Mouse (Mus musculus): ENCODE measurements at regions not wholly inside any gene's neighbourhood (a gene's known extent, or its start where the extent isn't known, plus 50 kb on each side); places are given as distances from the start of the nearest gene placed in this dataset.

- Histone ChIP-seq H3K9me3 (peaks cover 14% of the 10 kb centered on the region), H3K9ac (no peak overlapping the region), H3K36me3 (no peaks in the 10 kb centered on the region), H3K4me3 (no peak overlapping the region), H3K27me3 (no peaks in the 10 kb centered on the region), H3K27ac (replicated peaks) (no peak overlapping the region), H3K4me1 (replicated peaks) (no peaks in the 10 kb centered on the region), H3K4me2 (no peak overlapping the region)
- WGBS: 91% methylated on average over 11 of the region's 11 CpGs
- ATAC-seq (ENCODE audit: low read depth): no peak
Observed at GRCm38 (mm10) chr3:101181958-101182357, 71.9 kb upstream of the Ptgfrn start.

- Histone ChIP-seq H3K9ac (no peak overlapping the region), H3K4me2 (no peak overlapping the region), H3K27me3 (no peaks in the 10 kb centered on the region), H3K9me3 (peaks cover 6% of the 10 kb centered on the region), H3K4me1 (replicated peaks) (no peaks in the 10 kb centered on the region), H3K27ac (replicated peaks) (no peak overlapping the region), H3K36me3 (no peaks in the 10 kb centered on the region), H3K4me3 (no peak overlapping the region)
- no peak for ATAC-seq (ENCODE audit: low read depth)
- 93% methylated on average over 6 of the region's 6 CpGs for WGBS
Observed at GRCm38 (mm10) chr3:101173954-101174353, 63.9 kb upstream of the Ptgfrn start.

DNA sequence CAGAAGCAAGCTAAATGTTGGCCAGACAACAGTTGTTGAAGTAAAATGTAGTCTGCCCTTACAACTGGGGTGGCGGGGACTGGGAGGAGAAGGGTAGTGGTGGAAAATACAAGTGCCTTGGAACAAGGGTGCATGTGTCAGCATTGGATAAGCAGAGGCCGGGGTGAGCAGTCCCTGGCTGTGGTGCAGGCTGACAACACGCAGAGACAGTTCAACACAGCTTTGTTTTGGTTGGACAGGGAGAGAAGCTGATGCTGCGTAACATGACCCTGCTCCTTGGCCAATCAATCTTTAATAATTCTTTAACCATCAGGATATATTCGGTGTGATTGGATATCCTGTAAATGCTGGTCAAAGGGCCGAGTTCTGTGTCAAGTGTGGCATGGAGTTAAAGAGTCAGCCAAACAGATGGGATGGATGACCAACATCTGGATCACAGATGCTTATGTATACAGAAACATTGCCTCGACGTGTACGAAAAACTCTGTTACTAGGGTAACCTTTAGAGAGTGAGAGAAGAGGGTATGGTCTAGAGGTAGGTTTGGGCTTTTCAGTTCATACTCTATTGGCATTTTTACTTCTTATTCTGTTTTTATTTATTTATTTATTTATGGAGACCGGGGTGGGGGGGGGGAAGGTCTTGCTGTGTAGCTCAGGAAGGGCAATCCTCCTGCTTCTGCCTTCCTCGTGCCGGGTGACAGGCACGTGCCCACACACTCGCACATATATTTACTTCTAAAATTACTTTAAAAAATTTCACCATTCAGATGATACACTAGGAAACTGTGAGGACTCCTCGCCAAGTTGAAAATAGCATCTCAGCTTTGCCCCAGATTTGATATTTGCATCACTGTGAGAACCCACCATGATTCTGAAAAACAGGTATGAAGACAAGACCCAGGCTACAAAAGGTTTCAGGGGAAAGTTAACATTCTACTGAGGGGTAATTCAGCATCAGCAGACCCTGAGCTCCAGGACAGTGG, 60.2 kb upstream of the Ptgfrn start:
- 85% methylated on average over 15 of the region's 15 CpGs for WGBS

GRCm38 (mm10) chr3:101167026-101167425, 56.9 kb upstream of the Ptgfrn start:
- no peaks in the 10 kb centered on the region for H3K36me3 ChIP-seq
- H3K27me3 ChIP-seq: no peaks in the 10 kb centered on the region
- H3K27ac ChIP-seq (replicated peaks): no peak overlapping the region
- no peak for ATAC-seq (ENCODE audit: low read depth)
- 85% methylated on average over 1 of the region's 1 CpGs for WGBS
- no peak overlapping the region for H3K4me2 ChIP-seq
- peaks cover 16% of the 10 kb centered on the region for H3K4me1 ChIP-seq (replicated peaks)
- no peaks in the 10 kb centered on the region for H3K9me3 ChIP-seq
- no peak overlapping the region for H3K4me3 ChIP-seq
- H3K9ac ChIP-seq: no peak overlapping the region

More for the DNA sequence above, 60.2 kb upstream of the Ptgfrn start:
- H3K4me2 ChIP-seq: no peak overlapping the region
- no peak overlapping the region for H3K27ac ChIP-seq (replicated peaks)
- no peaks in the 10 kb centered on the region; the same call in 1 of the 2 replicates for H3K4me1 ChIP-seq (replicated peaks)
- H3K9me3 ChIP-seq: no peaks in the 10 kb centered on the region
- H3K27me3 ChIP-seq: no peaks in the 10 kb centered on the region
- H3K9ac ChIP-seq: no peak overlapping the region
- no peak for ATAC-seq (ENCODE audit: low read depth)
- no peak overlapping the region for H3K4me3 ChIP-seq
- H3K36me3 ChIP-seq: no peaks in the 10 kb centered on the region

- H3K9me3 ChIP-seq: no peaks in the 10 kb centered on the region
- H3K4me3 ChIP-seq: no peak overlapping the region
- H3K27me3 ChIP-seq: no peaks in the 10 kb centered on the region
- no peak for ATAC-seq (ENCODE audit: low read depth)
- H3K4me1 ChIP-seq (replicated peaks): peaks cover 21% of the 10 kb centered on the region
- no peak overlapping the region for H3K9ac ChIP-seq
- 93% methylated on average over 7 of the region's 7 CpGs for WGBS
- no peaks in the 10 kb centered on the region for H3K36me3 ChIP-seq
- no peak overlapping the region for H3K4me2 ChIP-seq
- H3K27ac ChIP-seq (replicated peaks): no peak overlapping the region
Observed at GRCm38 (mm10) chr3:101166580-101166979, 56.5 kb upstream of the Ptgfrn start.

DNA sequence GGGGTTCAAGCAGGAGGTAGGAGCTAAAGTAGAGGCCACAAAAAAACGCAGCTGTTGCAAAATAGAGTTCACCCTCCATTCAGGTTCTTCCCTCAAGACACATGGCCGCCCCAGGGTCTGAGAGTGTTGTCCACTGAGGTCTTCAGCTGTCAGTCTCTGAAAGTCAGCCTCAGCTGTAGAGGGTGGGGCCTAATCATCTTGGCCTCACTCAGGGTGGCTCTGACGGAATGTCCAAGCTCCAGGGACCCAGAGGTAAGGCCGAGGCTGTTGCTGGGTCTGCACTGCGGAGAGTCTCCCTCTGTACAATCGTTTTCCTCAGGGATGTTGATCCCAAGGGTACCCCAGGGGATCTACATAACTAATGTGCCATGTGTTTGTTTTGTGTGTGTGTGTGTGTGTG, 55.2 kb upstream of the Ptgfrn start:
- Histone ChIP-seq H3K27me3 (no peaks in the 10 kb centered on the region), H3K9ac (no peak overlapping the region), H3K27ac (replicated peaks) (no peak overlapping the region), H3K4me3 (no peak overlapping the region), H3K9me3 (no peaks in the 10 kb centered on the region), H3K4me1 (replicated peaks) (peaks cover 28% of the 10 kb centered on the region), H3K4me2 (no peak overlapping the region), H3K36me3 (no peaks in the 10 kb centered on the region)
- 59% methylated on average over 6 of the region's 6 CpGs for WGBS
- ATAC-seq (ENCODE audit: low read depth): no peak

DNA sequence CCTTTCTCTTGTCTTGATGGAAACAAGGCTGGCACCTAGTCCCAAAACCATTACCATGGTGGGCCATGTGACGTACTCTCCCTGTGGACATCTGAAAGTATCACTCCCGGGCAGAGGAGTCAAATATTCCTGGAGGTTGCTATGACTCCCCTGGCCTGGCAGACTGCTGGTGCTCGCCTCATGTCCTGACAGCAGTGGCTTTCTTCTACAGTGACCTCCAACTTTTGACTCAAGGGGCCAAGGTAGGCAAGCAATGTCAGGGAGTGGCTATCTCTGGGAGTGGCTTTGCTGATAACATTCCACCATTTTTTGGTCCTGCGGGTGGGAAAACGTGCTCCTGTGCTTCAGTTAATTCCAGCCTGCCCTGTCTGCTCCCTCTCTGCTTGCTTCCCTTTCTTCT, 54.7 kb upstream of the Ptgfrn start:
- 85% methylated on average over 5 of the region's 5 CpGs for WGBS
- Histone ChIP-seq H3K4me2 (no peak overlapping the region), H3K9ac (no peak overlapping the region), H3K4me1 (replicated peaks) (peaks cover 28% of the 10 kb centered on the region), H3K9me3 (no peaks in the 10 kb centered on the region), H3K27ac (replicated peaks) (no peak overlapping the region), H3K4me3 (no peak overlapping the region), H3K36me3 (no peaks in the 10 kb centered on the region), H3K27me3 (no peaks in the 10 kb centered on the region)
- no peak for ATAC-seq (ENCODE audit: low read depth)

DNA sequence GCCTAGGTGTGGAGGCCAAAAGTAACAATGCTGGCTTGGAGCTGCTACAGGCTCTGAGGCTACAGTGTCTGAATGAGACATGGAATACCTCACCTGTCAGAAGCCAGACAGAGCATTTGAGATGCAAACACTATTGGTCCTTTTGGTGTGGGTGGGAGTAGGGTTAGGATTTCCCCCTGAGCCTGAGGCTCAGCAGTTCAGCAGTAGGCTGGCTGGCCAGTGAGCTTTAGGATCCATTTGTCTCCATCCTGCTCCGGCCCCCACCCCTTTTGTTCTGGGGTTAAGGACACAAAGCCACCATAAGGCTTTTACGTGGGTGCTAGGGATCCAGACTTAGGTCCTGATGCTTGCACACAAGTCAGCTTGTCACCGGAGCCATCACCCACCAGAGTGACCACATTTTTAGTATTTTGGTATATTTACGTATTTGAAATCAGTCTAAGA, 53.9 kb upstream of the Ptgfrn start:
- no peak for ATAC-seq (ENCODE audit: low read depth)
- H3K4me3 ChIP-seq: no peak overlapping the region

DNA sequence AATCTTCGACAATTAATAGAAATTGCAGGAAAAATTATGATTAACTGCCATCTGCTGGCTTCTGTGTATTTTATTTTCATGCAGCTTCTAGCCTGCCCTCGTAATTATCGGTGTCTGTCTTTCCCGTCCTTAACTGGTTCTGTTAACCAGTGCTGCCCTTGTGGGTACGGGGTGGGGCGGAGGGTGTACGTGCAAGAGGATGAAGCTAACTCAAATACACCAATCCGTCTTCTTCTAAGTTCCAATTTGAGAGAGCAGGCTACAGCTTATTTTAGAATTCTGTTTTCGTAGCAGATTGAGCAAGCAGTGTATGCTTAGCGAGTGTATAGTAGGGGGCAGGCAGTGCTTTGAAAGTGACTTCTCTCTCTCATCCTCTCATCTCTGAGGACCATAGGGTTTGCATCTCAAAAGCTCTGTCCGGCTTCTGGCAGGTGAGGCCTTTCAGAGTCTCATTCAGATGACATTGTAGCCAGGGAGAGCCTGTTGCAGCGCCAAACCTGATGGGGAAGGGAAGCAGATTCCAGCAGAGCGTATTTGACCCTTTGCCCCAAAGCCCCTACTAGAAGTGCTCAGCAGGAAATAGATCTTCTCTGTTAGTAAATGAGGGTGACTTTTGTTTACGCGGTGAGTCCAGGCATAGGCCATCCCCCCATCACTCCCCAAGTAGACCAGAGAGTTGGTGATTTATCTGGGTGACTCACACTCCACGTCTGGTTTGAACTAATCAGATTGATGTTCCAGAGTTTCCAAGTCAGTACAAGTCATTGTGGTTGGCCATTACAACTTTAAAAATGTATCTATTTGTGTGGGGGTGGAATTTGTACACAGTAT, 53.3 kb upstream of the Ptgfrn start:
- WGBS: 32% methylated on average over 16 of the region's 16 CpGs
- Histone ChIP-seq H3K36me3 (no peaks in the 10 kb centered on the region), H3K9me3 (no peaks in the 10 kb centered on the region), H3K27ac (replicated peaks) (0 out of 2 replicates have a peak overlapping the region, but pooled peaks have one; percentile 19), H3K4me2 (peak overlapping the region; percentile 29), H3K4me1 (replicated peaks) (peaks cover 28% of the 10 kb centered on the region), H3K4me3 (no peak overlapping the region), H3K27me3 (no peaks in the 10 kb centered on the region), H3K9ac (no peak overlapping the region)
- peak; percentile 57; the same call in 1 of the 2 replicates for ATAC-seq (ENCODE audit: low read depth)

More for the DNA sequence above, 53.9 kb upstream of the Ptgfrn start:
- H3K4me1 ChIP-seq (replicated peaks): peaks cover 28% of the 10 kb centered on the region
- H3K27me3 ChIP-seq: no peaks in the 10 kb centered on the region
- H3K9me3 ChIP-seq: no peaks in the 10 kb centered on the region
- no peak overlapping the region for H3K27ac ChIP-seq (replicated peaks)
- 72% methylated on average over 4 of the region's 4 CpGs for whole genome bisulfite sequencing
- no peaks in the 10 kb centered on the region for H3K36me3 ChIP-seq
- H3K9ac ChIP-seq: no peak overlapping the region
- H3K4me2 ChIP-seq: no peak overlapping the region

DNA sequence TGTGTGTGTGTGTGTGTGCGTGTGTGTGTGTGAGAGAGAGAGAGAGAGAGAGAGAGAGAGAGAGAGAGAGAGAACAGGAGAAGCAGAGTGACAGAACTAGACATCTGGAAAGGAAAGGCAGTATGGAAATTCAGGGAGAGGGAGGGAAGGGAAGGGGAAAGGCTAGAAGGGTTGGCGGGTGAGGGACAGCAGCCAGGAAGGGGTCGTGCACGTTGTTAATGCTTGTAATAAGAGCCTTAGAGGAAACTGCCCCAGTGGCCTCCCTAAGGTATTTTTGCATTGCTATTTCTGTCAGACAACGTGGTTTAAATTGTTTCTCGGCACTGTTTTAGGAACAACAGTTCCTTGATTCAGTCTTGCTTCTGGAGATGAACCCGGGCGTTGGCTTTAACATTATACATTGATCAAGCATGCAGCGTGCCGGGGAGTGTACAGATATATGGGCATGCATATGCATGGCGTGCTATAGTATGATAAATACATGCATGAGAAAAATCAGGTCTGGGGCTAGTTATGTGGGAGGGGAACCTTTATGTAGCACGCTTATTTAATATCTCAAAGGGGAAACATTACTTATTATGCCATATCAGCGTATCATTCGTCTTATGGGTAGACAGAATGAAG, 52.6 kb upstream of the Ptgfrn start:
- 40% methylated on average over 14 of the region's 14 CpGs for WGBS
- Histone ChIP-seq H3K4me1 (replicated peaks) (peaks cover 28% of the 10 kb centered on the region), H3K9ac (0 out of 2 replicates have a peak overlapping the region, but pooled peaks have one; percentile 17)

GRCm38 (mm10) chr3:101161941-101162531, 52.0 kb upstream of the Ptgfrn start:
- ATAC-seq (ENCODE audit: low read depth): peak; percentile 18; the same call in 1 of the 2 replicates
- H3K27ac ChIP-seq (replicated peaks): peak overlapping the region; percentile 59
- H3K9me3 ChIP-seq: no peaks in the 10 kb centered on the region
- H3K4me3 ChIP-seq: no peak overlapping the region
- H3K4me2 ChIP-seq: 0 out of 2 replicates have a peak overlapping the region, but pooled peaks have one; percentile 3
- H3K4me1 ChIP-seq (replicated peaks): peaks cover 28% of the 10 kb centered on the region
- H3K9ac ChIP-seq: 0 out of 2 replicates have a peak overlapping the region, but pooled peaks have one; percentile 17
- 52% methylated on average over 14 of the region's 14 CpGs for WGBS
- no peaks in the 10 kb centered on the region for H3K36me3 ChIP-seq
- H3K27me3 ChIP-seq: no peaks in the 10 kb centered on the region

More for the DNA sequence above, 52.6 kb upstream of the Ptgfrn start:
- peak; percentile 51 for ATAC-seq (ENCODE audit: low read depth)
- Histone ChIP-seq H3K4me3 (no peak overlapping the region), H3K9me3 (no peaks in the 10 kb centered on the region), H3K27ac (replicated peaks) (peak overlapping the region; percentile 59; the same call in 1 of the 2 replicates), H3K4me2 (peak overlapping the region; percentile 29), H3K36me3 (no peaks in the 10 kb centered on the region), H3K27me3 (no peaks in the 10 kb centered on the region)

Measured in neural tube, embryonic 13.5 days (tissue).